In the genomic region with DNA sequence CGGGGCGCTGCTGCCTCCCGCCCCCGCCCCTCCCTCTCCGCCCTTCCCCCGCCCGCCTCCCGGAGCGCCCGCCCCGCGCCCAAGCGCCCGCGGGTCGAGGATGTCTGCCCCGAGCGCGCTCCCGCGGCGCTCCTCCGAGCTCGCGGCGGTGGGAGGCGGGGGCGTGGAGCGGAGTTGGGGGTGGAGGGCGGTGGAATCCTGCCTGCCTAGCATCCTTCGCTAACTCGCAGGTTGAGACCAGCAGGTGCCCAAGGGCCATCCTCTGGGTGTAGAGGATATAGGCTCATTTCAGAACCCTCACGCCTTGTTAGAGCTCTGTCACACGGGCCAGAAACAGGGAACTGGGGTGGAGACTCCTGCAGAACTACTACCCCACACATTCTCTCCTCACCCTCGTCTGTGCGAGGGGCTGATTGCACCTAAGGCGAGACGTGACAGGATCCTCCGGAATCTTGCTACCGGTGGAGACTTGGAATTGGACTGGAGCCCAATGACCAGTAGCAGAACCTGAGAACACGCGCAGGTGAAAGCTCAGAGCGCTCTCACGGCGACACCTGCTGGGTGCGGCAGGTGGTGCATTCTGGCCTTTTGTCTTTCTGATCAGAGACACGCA, we compare ENCODE assay signal across 8 mouse cellular contexts. TPM values are rescaled to one million over a fixed set of nuclear protein-coding genes. Genes with fewer than 3 reads are reported as not detected.
DNase-seq lines count a peak whose midpoint lies in the region; ATAC-seq and TF ChIP-seq lines count a peak whose summit lies in the region.

No protein-coding gene starts in this region.

- H3K4me1 ChIP-seq in small intestine, adult 2 months (ENCODE audit: control insufficient read depth, insufficient read depth, insufficient read length, low read length): no peaks in the 10 kb centered on the region; the same call in 1 of the 2 replicates

- peaks cover 35% of the 10 kb centered on the region for H3K27me3 ChIP-seq in small intestine, adult 2 months (ENCODE audit: control insufficient read depth, insufficient read depth, low read length)

- no peak for ATAC-seq in CD4-positive, CD25-positive, alpha-beta regulatory T cell, adult 4 months
- peak; percentile 66 for ATAC-seq in common myeloid progenitor, adult 5-6 weeks (replicated peaks; ENCODE audit: low read depth, poor library complexity, severe bottlenecking)
- ATAC-seq in megakaryocyte-erythroid progenitor cell, adult 5-6 weeks (replicated peaks; ENCODE audit: low FRiP score, low TSS enrichment, poor library complexity, severe bottlenecking): peak; percentile 66

- no peak for TF ChIP-seq POLR2A in small intestine, adult 2 months (IDR thresholded peaks at IDR 0.05; ENCODE audit: low read depth, low read length)

- no peak overlapping the region for H3K27ac ChIP-seq in small intestine, adult 2 months (ENCODE audit: insufficient read depth, low read depth, low read length)

- 1% methylated on average over 41 of the region's 47 CpGs for WGBS in small intestine, adult 2 months

- intact Hi-C loops in gastrocnemius, postnatal 14 days (cut with DNase I; ENCODE audit: low total_unique reads): loop anchor here (5.0 kb wide), 1 partner anchor 244 kb away; no protein-coding TSS in a partner anchor
- intact Hi-C loops in left cerebral cortex, postnatal 25 days (cut with DNase I): loop anchor here (1.0 to 5.0 kb wide), 2 partner anchors 125 to 239 kb away; no protein-coding TSS in a partner anchor

- TF ChIP-seq CTCF in small intestine, adult 2 months (IDR thresholded peaks at IDR 0.05; ENCODE audit: extremely low read depth, insufficient read length, insufficient replicate concordance, low read depth, low read length): peak; percentile 88

- peak; percentile 61 for DNase-seq in CD4-positive, CD25-positive, alpha-beta regulatory T cell, adult 2 months (ENCODE audit: low read depth, low spot score)
- peak; percentile 23 for DNase-seq in gastrocnemius, postnatal 14 days
- peak; percentile 64 for DNase-seq in kidney, adult 11 months
- peak; percentile 82 to 85 for DNase-seq in left cerebral cortex, postnatal 25 days (ENCODE audit: low spot score in 2 of 2)

- H3K36me3 ChIP-seq in small intestine, adult 2 months (ENCODE audit: control insufficient read depth, insufficient read depth, low read length): no peaks in the 10 kb centered on the region

- H3K4me3 ChIP-seq in small intestine, adult 2 months (ENCODE audit: low read depth, low read length): peak overlapping the region; percentile 53

RNA-seq across cellular contexts. Expression of gene Wnt7a, which starts 0.3 kb away (rescaled TPM):
- not detected for polyA plus RNA-seq in CD4-positive, CD25-positive, alpha-beta regulatory T cell, adult 4 months (2017; shearing (Covaris generic))
- total RNA-seq in common myeloid progenitor, adult 5-6 weeks (2017): not detected in 2 replicates
- total RNA-seq in gastrocnemius, postnatal 14 days (2021): not detected
- 10 to 100 TPM; 11.6 to 16.3 TPM for total RNA-seq in left cerebral cortex, postnatal 25 days (2021)
- not detected in 2 replicates for total RNA-seq in megakaryocyte-erythroid progenitor cell, adult 5-6 weeks (2014; fragmentation: Nextera tagmentation)
- total RNA-seq in megakaryocyte-erythroid progenitor cell, adult 5-6 weeks (2017): not detected in 2 replicates
- not detected in 2 replicates for polyA plus RNA-seq in small intestine, adult 2 months (2012; rRNA removed)

Comparison
In these comparisons a context has a peak if more than half of its experiments do, and no peak if none do; other contexts are left out.
1. DNase-seq: peak in every context shown above with its lines; median percentile 84 in left cerebral cortex, postnatal 25 days; 64 in kidney, adult 11 months; 61 in CD4-positive, CD25-positive, alpha-beta regulatory T cell, adult 2 months; 23 in gastrocnemius, postnatal 14 days.
2. RNA of gene Wnt7a, which starts 0.3 kb away (total RNA-seq): 11.6 to 16.3 TPM in left cerebral cortex, postnatal 25 days; not detected in gastrocnemius, postnatal 14 days, not detected in common myeloid progenitor, adult 5-6 weeks and not detected in megakaryocyte-erythroid progenitor cell, adult 5-6 weeks; every median in the first group is over 10 times any median in the second.